Mouse (Mus musculus) hindbrain, embryonic 14.5 days (tissue): ENCODE measurements at regions not wholly inside any gene's neighbourhood (a gene's known extent, or its start where the extent isn't known, plus 50 kb on each side); places are given as distances from the start of the nearest gene placed in this dataset.

Source experiments
- ATAC-seq: fragments of 200-750 bp; cut with Nextera tagmentation; 2 replicates; pipeline ENCODE4 v1.8.0; 2017; ENCODE audit warnings: moderate number of reproducible peaks, mild to moderate bottlenecking, moderate TSS enrichment, moderate library complexity; ENCODE audit not compliant: low FRiP score
- DNase-seq: peaks from one replicate; pipeline ENCODE4 v3.0.0-alpha.2; 2015; ENCODE audit warnings: low spot score
- H3K27ac ChIP-seq: fragments of 300-500 bp; sonication (generic); 2 replicates; pipeline ENCODE4 v1.5.1; 2014; ENCODE audit warnings: mild to moderate bottlenecking, moderate library complexity
- H3K27me3 ChIP-seq: fragments of 300-500 bp; sonication (generic); 2 replicates; pipeline ENCODE4 v1.6.1; 2014; ENCODE audit warnings: mild to moderate bottlenecking, low read length, mixed read lengths; ENCODE audit not compliant: control insufficient read depth, insufficient read depth
- H3K36me3 ChIP-seq: fragments of 300-500 bp; sonication (generic); replicated peaks from 2 replicates; pipeline ENCODE4 v1.6.1; 2014; ENCODE audit not compliant: control insufficient read depth, insufficient read depth
- H3K4me1 ChIP-seq: fragments of 300-500 bp; sonication (generic); replicated peaks from 2 replicates; pipeline ENCODE4 v1.6.1; 2014; ENCODE audit warnings: antibody characterized with exemption, low read length, mixed read lengths; ENCODE audit not compliant: control insufficient read depth, insufficient read depth
- H3K4me2 ChIP-seq: fragments of 300-500 bp; sonication (generic); replicated peaks from 2 replicates; pipeline ENCODE4 v1.6.1; 2014; ENCODE audit warnings: mild to moderate bottlenecking, moderate library complexity
- H3K4me3 ChIP-seq: fragments of 300-500 bp; sonication (generic); replicated peaks from 2 replicates; pipeline ENCODE4 v1.5.1; 2014; ENCODE audit warnings: mild to moderate bottlenecking, low read length
- H3K9ac ChIP-seq: fragments of 300-500 bp; sonication (generic); 2 replicates; pipeline ENCODE4 v1.6.1; 2014
- H3K9me3 ChIP-seq: fragments of 300-500 bp; sonication (generic); 2 replicates; pipeline ENCODE4 v1.6.1; 2016; ENCODE audit warnings: low read length; ENCODE audit not compliant: control insufficient read depth
- WGBS: fragments of 180-500 bp; shearing (Covaris S2); extraction: QIAGEN DNeasy Blood & Tissue Kit; methylation state at CpG from one replicate; pipeline ENCODE4 v1.1.7; 2014; 5-methylcytosine and 5-hydroxymethylcytosine counted together

DNA sequence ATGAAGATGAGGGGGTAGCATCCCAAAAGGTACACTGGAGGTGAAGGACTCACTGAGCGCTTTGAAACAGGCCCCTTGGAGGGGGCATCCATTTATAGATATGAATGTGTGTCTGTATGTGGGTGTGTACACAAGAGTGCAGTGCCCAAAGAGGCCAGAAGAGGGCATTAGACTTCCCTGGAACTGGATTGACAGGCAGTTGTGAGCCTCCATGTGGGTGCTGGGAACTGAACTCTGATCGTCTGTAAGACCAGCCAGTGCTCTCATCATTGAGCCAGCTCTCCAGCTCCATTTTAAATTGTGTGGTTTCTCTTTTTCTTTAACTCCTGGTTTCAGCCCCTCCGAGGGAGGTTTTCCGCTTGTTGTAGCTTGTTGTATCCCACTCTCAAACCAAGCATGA, 67.6 kb upstream of the 1700021F07Rik start:
- WGBS: 98% methylated on average over 4 of the region's 4 CpGs
- DNase-seq (no peak), ATAC-seq (no peak)
- Histone ChIP-seq H3K36me3 (no peaks in the 10 kb centered on the region), H3K4me3 (no peak overlapping the region), H3K9ac (no peak overlapping the region), H3K27ac (no peak overlapping the region), H3K9me3 (peaks cover 7% of the 10 kb centered on the region; the same call in 1 of the 2 replicates), H3K27me3 (no peaks in the 10 kb centered on the region), H3K4me2 (no peak overlapping the region), H3K4me1 (no peaks in the 10 kb centered on the region)

- no peaks in the 10 kb centered on the region for H3K27me3 ChIP-seq
- no peak overlapping the region for H3K9ac ChIP-seq
- no peak overlapping the region for H3K27ac ChIP-seq
- H3K4me2 ChIP-seq: no peak overlapping the region
- no peak for DNase-seq
- 93% methylated on average over 12 of the region's 12 CpGs for WGBS
- H3K9me3 ChIP-seq: peaks cover 9% of the 10 kb centered on the region; the same call in 1 of the 2 replicates
- H3K4me1 ChIP-seq: no peaks in the 10 kb centered on the region
- no peak for ATAC-seq
- no peaks in the 10 kb centered on the region for H3K36me3 ChIP-seq
- H3K4me3 ChIP-seq: no peak overlapping the region
Measured at GRCm38 (mm10) chr2:173455216-173455615, 67.2 kb upstream of the 1700021F07Rik start.

GRCm38 (mm10) chr2:173456083-173456482, 66.3 kb upstream of the 1700021F07Rik start:
- Histone ChIP-seq H3K27ac (no peak overlapping the region), H3K4me1 (no peaks in the 10 kb centered on the region), H3K27me3 (no peaks in the 10 kb centered on the region), H3K4me3 (no peak overlapping the region), H3K4me2 (no peak overlapping the region), H3K9me3 (peaks cover 13% of the 10 kb centered on the region; the same call in 1 of the 2 replicates), H3K9ac (no peak overlapping the region), H3K36me3 (no peaks in the 10 kb centered on the region)
- DNase-seq (no peak), ATAC-seq (no peak)
- 83% methylated on average over 7 of the region's 7 CpGs for WGBS

GRCm38 (mm10) chr2:173456924-173457623, 65.3 kb upstream of the 1700021F07Rik start:
- H3K4me1 ChIP-seq: no peaks in the 10 kb centered on the region
- H3K27me3 ChIP-seq: no peaks in the 10 kb centered on the region
- no peak overlapping the region for H3K4me3 ChIP-seq
- no peaks in the 10 kb centered on the region for H3K36me3 ChIP-seq
- WGBS: 89% methylated on average over 9 of the region's 9 CpGs
- ATAC-seq (no peak), DNase-seq (no peak)
- peaks cover 13% of the 10 kb centered on the region; the same call in 1 of the 2 replicates for H3K9me3 ChIP-seq
- H3K4me2 ChIP-seq: no peak overlapping the region
- H3K27ac ChIP-seq: no peak overlapping the region
- no peak overlapping the region for H3K9ac ChIP-seq

- H3K36me3 ChIP-seq: no peaks in the 10 kb centered on the region
- DNase-seq (no peak), ATAC-seq (no peak)
- no peaks in the 10 kb centered on the region for H3K4me1 ChIP-seq
- no peaks in the 10 kb centered on the region for H3K27me3 ChIP-seq
- no peak overlapping the region for H3K27ac ChIP-seq
- H3K4me3 ChIP-seq: no peak overlapping the region
- 92% methylated on average over 18 of the region's 18 CpGs for WGBS
- H3K9ac ChIP-seq: no peak overlapping the region
- no peak overlapping the region for H3K4me2 ChIP-seq
- H3K9me3 ChIP-seq: peaks cover 13% of the 10 kb centered on the region; the same call in 1 of the 2 replicates
Measured at GRCm38 (mm10) chr2:173457624-173458320, 64.6 kb upstream of the 1700021F07Rik start.

- H3K27ac ChIP-seq: no peak overlapping the region
- no peaks in the 10 kb centered on the region for H3K27me3 ChIP-seq
- H3K9me3 ChIP-seq: 0 out of 2 replicates have a peak, but pooled peaks cover 6% of the 10 kb centered on the region
- 87% methylated on average over 12 of the region's 12 CpGs for WGBS
- H3K4me1 ChIP-seq: no peaks in the 10 kb centered on the region
- DNase-seq: no peak
- H3K36me3 ChIP-seq: no peaks in the 10 kb centered on the region
- H3K4me2 ChIP-seq: no peak overlapping the region
- no peak overlapping the region for H3K9ac ChIP-seq
- no peak for ATAC-seq
- H3K4me3 ChIP-seq: no peak overlapping the region
Measured at GRCm38 (mm10) chr2:173458861-173459260, 63.5 kb upstream of the 1700021F07Rik start.

DNA sequence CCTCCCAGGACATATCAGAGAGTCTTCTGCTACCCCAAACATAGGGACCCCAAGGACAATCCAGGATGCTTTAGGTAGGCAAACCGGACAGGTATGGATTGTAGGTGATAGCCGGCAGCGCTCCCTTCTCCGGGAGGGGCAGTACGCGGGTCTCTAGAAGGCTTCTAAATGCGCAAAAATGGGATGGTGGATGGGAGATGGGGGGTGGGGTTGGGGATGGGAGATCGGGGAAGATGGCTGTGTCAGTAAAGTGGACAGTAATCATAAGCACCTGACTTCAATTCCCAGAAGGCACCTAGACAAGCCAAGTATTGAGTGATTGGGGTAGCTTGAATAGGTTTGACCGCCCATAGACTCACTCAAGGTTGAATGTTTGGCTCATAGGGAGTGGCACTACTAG, 59.1 kb upstream of the 1700021F07Rik start:
- Histone ChIP-seq H3K4me3 (no peak overlapping the region), H3K9me3 (0 out of 2 replicates have a peak, but pooled peaks cover 6% of the 10 kb centered on the region), H3K36me3 (no peaks in the 10 kb centered on the region), H3K4me1 (no peaks in the 10 kb centered on the region), H3K9ac (no peak overlapping the region), H3K27ac (no peak overlapping the region), H3K4me2 (no peak overlapping the region), H3K27me3 (no peaks in the 10 kb centered on the region)
- DNase-seq (no peak), ATAC-seq (no peak)
- 96% methylated on average over 9 of the region's 9 CpGs for WGBS

- Histone ChIP-seq H3K27ac (no peak overlapping the region), H3K36me3 (no peaks in the 10 kb centered on the region), H3K4me1 (no peaks in the 10 kb centered on the region), H3K9me3 (0 out of 2 replicates have a peak, but pooled peaks cover 6% of the 10 kb centered on the region), H3K27me3 (no peaks in the 10 kb centered on the region), H3K9ac (no peak overlapping the region), H3K4me2 (no peak overlapping the region), H3K4me3 (no peak overlapping the region)
- DNase-seq (no peak), ATAC-seq (no peak)
- WGBS: 93% methylated on average over 2 of the region's 2 CpGs
Measured at GRCm38 (mm10) chr2:173464562-173464961, 57.8 kb upstream of the 1700021F07Rik start.

GRCm38 (mm10) chr2:173465006-173465620, 57.3 kb upstream of the 1700021F07Rik start:
- Histone ChIP-seq H3K36me3 (no peaks in the 10 kb centered on the region), H3K9ac (no peak overlapping the region), H3K4me1 (no peaks in the 10 kb centered on the region), H3K4me2 (no peak overlapping the region), H3K9me3 (0 out of 2 replicates have a peak, but pooled peaks cover 5% of the 10 kb centered on the region), H3K27me3 (no peaks in the 10 kb centered on the region), H3K4me3 (no peak overlapping the region), H3K27ac (no peak overlapping the region)
- DNase-seq (no peak), ATAC-seq (no peak)
- WGBS: 77% methylated on average over 6 of the region's 6 CpGs
